Mouse (Mus musculus) adrenal gland, adult 2 months (tissue): ENCODE measurements around the gene Ndufs1. TPM values are rescaled to one million over a fixed set of nuclear protein-coding genes. Genes with fewer than 3 reads are reported as not detected.

Experiments
- DNase-seq: peaks from one replicate; pipeline ENCODE4 v3.0.0; 2021
- long read RNA-seq: library from polyadenylated mRNA; stranded (forward); transcript quantifications from one replicate; pipeline ENCODE4 v2.0.0, GENCODE M21; 2021
- polyA plus RNA-seq: library from polyadenylated mRNA; depleted of rRNA; stranded (reverse); fragments of >200 nt; gene quantifications from 2 replicates; pipeline ENCODE4 v1.2.3, GENCODE M21; 2012; rRNA removed
- total RNA-seq, 2 experiments: library from RNA; stranded (reverse); gene quantifications; 2 replicates each; pipeline ENCODE4 v1.2.3; 2021

Ndufs1 gene
- total RNA-seq (100 to 1,000 TPM; 280 TPM), polyA plus RNA-seq (21.5 and 22.0 TPM in 2 replicates)
- long read RNA-seq, transcript Ndufs1-203 (19 exons, 2,590 nt) = minor isoform, 66 of 306 reads
- long read RNA-seq, transcript Ndufs1-201 (19 exons, 2,661 nt) = major isoform, 131 of 306 reads
- long read RNA-seq, partial matches to known transcripts = 10 of 306 reads
- long read RNA-seq, other reads (novel, unspliced or antisense) = 97 of 306 reads

- DNase-seq = peak; percentile 99
These were observed at the start of gene Ndufs1, which contains the start of gene Eef1b2 for GRCm38 (mm10) chr1:63176604-63177421. Gene Ndufs1, minus strand, starts transcription at chr1:63176833. Gene Eef1b2, plus strand, starts transcription at chr1:63176825.

- DNase-seq = no peak
These were observed 49.3 kb upstream of the Ndufs1 start for GRCm38 (mm10) chr1:63225890-63226289.

GRCm38 (mm10) chr1:63225009-63225408 is 48.4 kb upstream of the Ndufs1 start:
- DNase-seq = no peak

- no peak for DNase-seq
These were observed 42.6 kb upstream of the Ndufs1 start for GRCm38 (mm10) chr1:63219277-63219676.

- no peak for DNase-seq
These were observed 38.0 kb upstream of the Ndufs1 start for GRCm38 (mm10) chr1:63214631-63215030.

GRCm38 (mm10) chr1:63214271-63214558 is 37.6 kb upstream of the Ndufs1 start, which contains the start of gene Gpr1:
Gene Gpr1, minus strand, starts transcription at chr1:63214543.
- no peak for DNase-seq

GRCm38 (mm10) chr1:63213478-63214270 is 37.0 kb upstream of the Ndufs1 start:
- no peak for DNase-seq

- no peak for DNase-seq
These were observed 33.4 kb upstream of the Ndufs1 start for GRCm38 (mm10) chr1:63209861-63210529.

GRCm38 (mm10) chr1:63207607-63208006 is 31.0 kb upstream of the Ndufs1 start:
- DNase-seq = no peak

- DNase-seq = no peak
These were observed 28.2 kb upstream of the Ndufs1 start for GRCm38 (mm10) chr1:63204660-63205394.

GRCm38 (mm10) chr1:63203950-63204659 is 27.5 kb upstream of the Ndufs1 start:
- no peak for DNase-seq

GRCm38 (mm10) chr1:63203471-63203870 is 26.8 kb upstream of the Ndufs1 start:
- no peak for DNase-seq

GRCm38 (mm10) chr1:63201672-63202071 is 25.0 kb upstream of the Ndufs1 start:
- DNase-seq = no peak

GRCm38 (mm10) chr1:63200322-63200721 is 23.7 kb upstream of the Ndufs1 start:
- DNase-seq = no peak

- DNase-seq = no peak
These were observed 22.8 kb upstream of the Ndufs1 start for GRCm38 (mm10) chr1:63199387-63199786.

GRCm38 (mm10) chr1:63195848-63196512 is 19.3 kb upstream of the Ndufs1 start:
- DNase-seq = no peak

- no peak for DNase-seq
These were observed 15.9 kb upstream of the Ndufs1 start for GRCm38 (mm10) chr1:63192306-63193065.

- no peak for DNase-seq
These were observed 14.2 kb upstream of the Ndufs1 start for GRCm38 (mm10) chr1:63190851-63191250.

- DNase-seq = no peak
These were observed 11.9 kb upstream of the Ndufs1 start for GRCm38 (mm10) chr1:63188536-63188935.
